Mouse (Mus musculus): Measurements from ENCODE around the gene Zfp420. TPM values are rescaled to one million over a fixed set of nuclear protein-coding genes. Genes with fewer than 3 reads are reported as not detected.
"Not testable (repeated sequence)": the region's sequence is repeated elsewhere in the genome, so short reads cannot be mapped to it uniquely, and the experiment has no call there.

Zfp420 gene
- polyA plus RNA-seq, 1 experiment from 2014 or later, result 12.5 TPM

DNA sequence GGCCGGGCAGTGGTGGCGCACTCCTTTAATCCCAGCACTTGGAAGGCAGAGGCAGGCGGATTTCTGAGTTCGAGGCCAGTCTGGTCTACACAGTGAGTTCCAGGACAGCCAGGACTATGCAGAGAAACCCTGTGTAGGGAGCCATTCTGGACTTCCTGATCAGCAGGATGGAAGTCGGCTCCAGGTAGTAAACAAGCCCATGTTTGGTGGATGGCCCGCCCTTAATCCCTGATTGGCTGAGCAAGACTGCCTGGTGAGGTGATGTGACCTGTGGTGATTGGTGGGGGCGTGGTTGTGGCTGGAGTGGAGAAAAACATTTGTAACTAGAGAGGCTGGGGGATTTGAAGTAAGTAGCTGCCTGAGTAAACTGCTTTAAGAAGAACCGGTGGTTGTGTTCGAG, 17.8 kb downstream of the Zfp420 start:
- ATAC-seq (ENCODE audit: insufficient number of reproducible peaks, low FRiP score, low TSS enrichment, low read depth); H3K27me3 ChIP-seq (ENCODE audit: control insufficient read depth, insufficient read depth, low read length); H3K4me2 ChIP-seq (ENCODE audit: low read depth, severe bottlenecking); H3K4me1 ChIP-seq (ENCODE audit: control insufficient read depth, insufficient read depth, low read length); H3K9ac ChIP-seq (ENCODE audit: low read length); H3K4me3 ChIP-seq (ENCODE audit: low read depth, low read length); H3K27ac ChIP-seq (replicated peaks; ENCODE audit: low read depth, low read length); DNase-seq (ENCODE audit: low spot score): not testable (repeated sequence)
- Histone ChIP-seq H3K9me3 (ENCODE audit: control insufficient read depth, low read length) (peaks cover 12% of the 10 kb centered on the region; the same call in 1 of the 2 replicates), H3K36me3 (ENCODE audit: control insufficient read depth, insufficient read depth, low read length) (peaks cover 20% of the 10 kb centered on the region)
- WGBS, result 90% methylated on average over 9 of the region's 9 CpGs

DNA sequence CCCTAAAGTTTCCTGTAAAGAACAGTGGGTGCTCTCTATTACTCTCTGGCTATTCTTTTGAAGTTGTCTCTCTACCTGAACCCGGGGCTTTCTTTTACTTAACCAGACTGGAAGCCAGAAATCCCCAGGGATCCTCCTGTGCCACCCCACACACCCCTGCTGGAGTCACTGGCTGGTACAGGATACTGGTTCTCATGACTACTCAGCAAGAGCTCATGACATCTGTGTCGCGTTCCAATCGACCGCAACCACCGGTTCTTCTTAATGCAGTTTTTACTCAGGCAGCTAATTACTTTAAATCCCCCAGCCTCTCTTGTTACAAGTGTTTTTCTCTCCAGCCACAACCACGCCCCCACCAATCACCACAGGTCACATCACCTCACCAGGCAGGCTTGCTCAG, 20.3 kb downstream of the Zfp420 start:
- WGBS, result 49% methylated on average over 7 of the region's 7 CpGs
- Histone ChIP-seq H3K27me3 (ENCODE audit: control insufficient read depth, insufficient read depth, low read length) (no peaks in the 10 kb centered on the region), H3K4me2 (ENCODE audit: low read depth, severe bottlenecking) (no peak overlapping the region), H3K4me3 (ENCODE audit: low read depth, low read length) (no peak overlapping the region), H3K36me3 (ENCODE audit: control insufficient read depth, insufficient read depth, low read length) (peaks cover 10% of the 10 kb centered on the region), H3K9me3 (ENCODE audit: control insufficient read depth, low read length) (peaks cover 3% of the 10 kb centered on the region; the same call in 1 of the 2 replicates), H3K9ac (ENCODE audit: low read length) (no peak overlapping the region), H3K27ac (replicated peaks; ENCODE audit: low read depth, low read length) (no peak overlapping the region), H3K4me1 (ENCODE audit: control insufficient read depth, insufficient read depth, low read length) (no peaks in the 10 kb centered on the region)
- no peak for DNase-seq (ENCODE audit: low spot score)
- ATAC-seq (ENCODE audit: insufficient number of reproducible peaks, low FRiP score, low TSS enrichment, low read depth), result no peak

DNA sequence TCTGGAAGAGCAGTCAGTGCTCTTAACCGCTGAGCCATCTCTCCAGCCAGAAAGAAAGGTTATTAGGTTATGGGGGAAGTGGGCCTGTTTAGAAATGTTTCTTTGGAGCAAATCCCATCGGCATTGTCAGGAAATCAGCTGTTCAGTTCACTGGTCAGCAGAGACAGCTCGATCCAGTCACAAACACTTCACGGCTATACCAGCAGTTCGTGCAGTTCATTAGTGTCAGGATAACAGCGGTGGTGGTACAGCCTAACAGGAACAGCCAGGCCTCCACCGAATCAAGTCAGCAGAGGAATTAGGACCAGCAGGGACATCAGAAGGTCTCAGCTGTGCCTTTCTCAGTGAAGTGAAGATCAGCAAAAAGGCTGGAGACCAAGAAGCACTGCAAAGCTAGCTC, 21.1 kb downstream of the Zfp420 start:
- Histone ChIP-seq H3K9me3 (ENCODE audit: control insufficient read depth, low read length) (no peaks in the 10 kb centered on the region; the same call in 1 of the 2 replicates), H3K4me2 (ENCODE audit: low read depth, severe bottlenecking) (no peak overlapping the region), H3K9ac (ENCODE audit: low read length) (no peak overlapping the region), H3K36me3 (ENCODE audit: control insufficient read depth, insufficient read depth, low read length) (peaks cover 2% of the 10 kb centered on the region; the same call in 1 of the 2 replicates), H3K27me3 (ENCODE audit: control insufficient read depth, insufficient read depth, low read length) (no peaks in the 10 kb centered on the region), H3K27ac (replicated peaks; ENCODE audit: low read depth, low read length) (no peak overlapping the region), H3K4me3 (ENCODE audit: low read depth, low read length) (no peak overlapping the region), H3K4me1 (ENCODE audit: control insufficient read depth, insufficient read depth, low read length) (no peaks in the 10 kb centered on the region)
- DNase-seq (ENCODE audit: low spot score), result no peak
- no peak for ATAC-seq (ENCODE audit: insufficient number of reproducible peaks, low FRiP score, low TSS enrichment, low read depth)
- 91% methylated on average over 7 of the region's 7 CpGs for WGBS

DNA sequence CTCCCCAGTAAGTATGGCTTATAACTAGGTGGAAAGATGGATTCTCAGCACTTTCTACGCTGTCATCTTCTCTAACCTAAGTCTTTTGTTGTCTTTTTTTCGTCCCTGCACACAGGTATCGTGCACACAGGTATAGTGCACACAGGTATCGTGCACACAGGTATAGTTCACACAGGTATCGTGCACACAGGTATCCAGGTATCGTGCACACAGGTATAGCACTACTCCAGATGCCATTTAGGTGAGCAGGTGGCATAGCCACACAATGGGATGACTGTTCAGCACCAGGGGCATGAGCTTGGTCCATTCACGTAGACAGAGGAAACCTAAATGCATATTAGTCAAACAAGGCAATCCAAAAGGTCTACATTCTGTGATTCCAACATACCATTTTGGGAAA, 30.7 kb downstream of the Zfp420 start:
- H3K36me3 ChIP-seq (ENCODE audit: control insufficient read depth, insufficient read depth, low read length), result peaks cover 28% of the 10 kb centered on the region
- no peak overlapping the region for H3K4me2 ChIP-seq (ENCODE audit: low read depth, severe bottlenecking)
- H3K4me1 ChIP-seq (ENCODE audit: control insufficient read depth, insufficient read depth, low read length), result no peaks in the 10 kb centered on the region
- no peak overlapping the region for H3K9ac ChIP-seq (ENCODE audit: low read length)
- WGBS, result 96% methylated on average over 7 of the region's 7 CpGs
- no peak overlapping the region for H3K4me3 ChIP-seq (ENCODE audit: low read depth, low read length)
- DNase-seq (ENCODE audit: low spot score), result no peak
- no peaks in the 10 kb centered on the region for H3K27me3 ChIP-seq (ENCODE audit: control insufficient read depth, insufficient read depth, low read length)
- ATAC-seq (ENCODE audit: insufficient number of reproducible peaks, low FRiP score, low TSS enrichment, low read depth), result no peak
- H3K27ac ChIP-seq (replicated peaks; ENCODE audit: low read depth, low read length), result no peak overlapping the region
- peaks cover 24% of the 10 kb centered on the region; the same call in 1 of the 2 replicates for H3K9me3 ChIP-seq (ENCODE audit: control insufficient read depth, low read length)

DNA sequence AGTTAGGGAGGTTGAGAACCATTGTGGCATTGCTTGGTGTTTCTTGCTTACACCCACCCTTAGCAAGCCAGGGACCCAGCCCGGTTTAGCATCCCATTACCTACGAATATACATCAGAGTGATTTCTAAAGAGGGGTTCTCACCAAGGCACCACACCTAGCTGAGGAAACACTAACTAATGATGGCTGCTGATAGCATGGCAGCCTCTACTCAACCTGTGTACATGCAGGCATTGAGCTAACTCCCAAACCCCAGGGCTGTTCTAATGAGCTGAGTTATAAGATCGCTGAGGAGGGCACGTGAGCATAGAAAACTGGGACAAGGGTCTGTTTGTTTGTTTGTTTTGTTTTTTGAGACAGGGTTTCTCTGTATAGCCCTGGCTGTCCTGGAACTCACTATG, 33.0 kb downstream of the Zfp420 start:
- Histone ChIP-seq H3K4me1 (ENCODE audit: control insufficient read depth, insufficient read depth, low read length) (no peaks in the 10 kb centered on the region), H3K4me2 (ENCODE audit: low read depth, severe bottlenecking) (no peak overlapping the region), H3K9ac (ENCODE audit: low read length) (no peak overlapping the region), H3K4me3 (ENCODE audit: low read depth, low read length) (no peak overlapping the region), H3K36me3 (ENCODE audit: control insufficient read depth, insufficient read depth, low read length) (peaks cover 40% of the 10 kb centered on the region), H3K27me3 (ENCODE audit: control insufficient read depth, insufficient read depth, low read length) (no peaks in the 10 kb centered on the region), H3K9me3 (ENCODE audit: control insufficient read depth, low read length) (peaks cover 24% of the 10 kb centered on the region; the same call in 1 of the 2 replicates), H3K27ac (replicated peaks; ENCODE audit: low read depth, low read length) (no peak overlapping the region)
- no peak for DNase-seq (ENCODE audit: low spot score)
- ATAC-seq (ENCODE audit: insufficient number of reproducible peaks, low FRiP score, low TSS enrichment, low read depth), result no peak
- over 99% methylated on average over 4 of the region's 4 CpGs for WGBS

DNA sequence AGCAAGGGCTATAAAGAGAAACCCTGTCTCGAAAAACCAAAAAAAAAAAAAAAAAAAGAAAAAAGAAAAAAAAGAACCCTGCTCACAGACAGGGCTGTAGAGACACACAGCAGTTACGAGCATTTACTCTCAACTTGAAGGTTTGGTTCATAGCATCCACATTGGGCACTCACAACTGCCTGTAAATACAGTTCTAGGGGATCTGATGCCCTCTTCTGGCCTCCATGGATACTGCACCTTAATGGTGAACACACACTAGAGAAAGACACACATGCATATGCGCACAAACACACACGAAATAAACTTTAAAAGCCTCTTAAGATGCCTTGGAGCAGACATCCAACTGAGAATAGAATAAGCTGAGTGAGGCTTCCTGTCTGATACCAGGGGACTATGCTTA, 38.6 kb downstream of the Zfp420 start:
- H3K27me3 ChIP-seq (ENCODE audit: control insufficient read depth, insufficient read depth, low read length), result no peaks in the 10 kb centered on the region
- ATAC-seq (ENCODE audit: insufficient number of reproducible peaks, low FRiP score, low TSS enrichment, low read depth) (no peak), DNase-seq (ENCODE audit: low spot score) (no peak)
- H3K36me3 ChIP-seq (ENCODE audit: control insufficient read depth, insufficient read depth, low read length), result peaks cover 48% of the 10 kb centered on the region
- no peak overlapping the region for H3K4me3 ChIP-seq (ENCODE audit: low read depth, low read length)
- 95% methylated on average over 4 of the region's 4 CpGs for WGBS
- H3K9me3 ChIP-seq (ENCODE audit: control insufficient read depth, low read length), result peaks cover 15% of the 10 kb centered on the region; the same call in 1 of the 2 replicates
- H3K9ac ChIP-seq (ENCODE audit: low read length), result no peak overlapping the region
- H3K27ac ChIP-seq (replicated peaks; ENCODE audit: low read depth, low read length), result no peak overlapping the region
- H3K4me1 ChIP-seq (ENCODE audit: control insufficient read depth, insufficient read depth, low read length), result no peaks in the 10 kb centered on the region
- no peak overlapping the region for H3K4me2 ChIP-seq (ENCODE audit: low read depth, severe bottlenecking)

DNA sequence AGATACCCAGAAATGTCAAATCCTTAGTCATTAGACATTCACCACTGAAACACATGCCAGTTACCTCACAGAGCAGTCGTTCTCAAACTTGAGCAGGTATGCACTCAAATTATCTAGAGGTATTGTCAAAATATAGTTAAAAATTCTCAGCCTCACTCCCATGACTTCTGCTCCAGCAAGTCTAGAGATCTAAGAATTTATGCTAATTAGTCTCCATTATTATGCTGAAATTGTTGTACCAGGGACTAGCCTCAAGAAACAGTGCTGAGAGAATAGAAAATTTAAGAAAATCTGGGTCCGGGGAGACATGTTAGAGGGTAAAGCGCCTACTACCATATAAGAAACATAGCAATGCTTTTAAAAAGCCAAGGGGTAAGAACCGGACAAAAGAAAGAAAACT, 44.3 kb downstream of the Zfp420 start:
- no peak overlapping the region for H3K27ac ChIP-seq (replicated peaks; ENCODE audit: low read depth, low read length)
- peaks cover 9% of the 10 kb centered on the region; the same call in 1 of the 2 replicates for H3K36me3 ChIP-seq (ENCODE audit: control insufficient read depth, insufficient read depth, low read length)
- ATAC-seq (ENCODE audit: insufficient number of reproducible peaks, low FRiP score, low TSS enrichment, low read depth) (no peak), DNase-seq (ENCODE audit: low spot score) (no peak)
- no peaks in the 10 kb centered on the region for H3K4me1 ChIP-seq (ENCODE audit: control insufficient read depth, insufficient read depth, low read length)
- no peak overlapping the region for H3K9ac ChIP-seq (ENCODE audit: low read length)
- H3K27me3 ChIP-seq (ENCODE audit: control insufficient read depth, insufficient read depth, low read length), result no peaks in the 10 kb centered on the region
- WGBS, result 94% methylated on average over 4 of the region's 4 CpGs
- H3K9me3 ChIP-seq (ENCODE audit: control insufficient read depth, low read length), result no peaks in the 10 kb centered on the region
- no peak overlapping the region for H3K4me2 ChIP-seq (ENCODE audit: low read depth, severe bottlenecking)
- no peak overlapping the region for H3K4me3 ChIP-seq (ENCODE audit: low read depth, low read length)

DNA sequence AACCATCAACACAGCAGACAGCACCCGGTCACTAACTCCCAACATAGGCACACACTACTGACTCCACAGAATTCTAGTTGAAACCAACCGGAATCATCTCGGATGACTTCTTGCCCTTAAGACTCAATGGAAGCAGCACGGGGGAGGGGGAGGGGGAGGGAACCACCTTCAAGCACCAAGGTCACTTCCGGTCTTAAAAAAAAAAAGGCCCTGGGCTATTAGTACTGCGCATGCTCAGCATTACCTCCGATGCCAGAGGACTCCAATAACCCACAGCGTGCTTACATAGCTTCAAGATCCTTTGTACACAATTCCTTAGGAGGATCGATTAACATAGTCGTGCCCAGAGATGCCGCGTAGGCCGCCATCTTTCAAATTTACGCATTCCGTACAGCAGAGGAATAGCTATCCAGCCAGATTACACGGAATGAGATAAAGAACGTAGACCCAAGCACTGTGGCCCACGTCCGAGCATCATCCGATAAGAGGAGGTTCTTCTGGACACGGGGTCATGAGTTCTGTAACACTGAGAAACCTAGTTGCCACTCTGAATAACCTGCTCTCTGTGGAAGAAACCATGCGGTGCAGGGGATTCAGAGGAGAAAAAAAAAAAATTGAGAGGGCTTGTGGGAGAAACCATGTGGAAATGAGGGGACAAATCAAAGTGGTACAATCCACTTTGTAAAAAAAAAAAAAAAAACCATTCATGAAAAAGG, 46.3 kb downstream of the Zfp420 start, which contains the start of gene Zfp27:
Gene Zfp27, minus strand, starts transcription at position 607 of the 716 bp plus-strand sequence.
- peak within 1 kb of the TSS; percentile 65 for H3K4me2 ChIP-seq (ENCODE audit: low read depth, severe bottlenecking)
- peak within 1 kb of the TSS; percentile 53 for H3K4me3 ChIP-seq (ENCODE audit: low read depth, low read length)
- H3K4me1 ChIP-seq (ENCODE audit: control insufficient read depth, insufficient read depth, low read length), result no peaks in the 10 kb centered on the region
- ATAC-seq (ENCODE audit: insufficient number of reproducible peaks, low FRiP score, low TSS enrichment, low read depth) (peak; percentile 73), DNase-seq (ENCODE audit: low spot score) (peak; percentile 81)
- WGBS, result under 1% methylated on average over 22 of the region's 22 CpGs
- peak within 1 kb of the TSS; percentile 69 for H3K9ac ChIP-seq (ENCODE audit: low read length)
- H3K36me3 ChIP-seq (ENCODE audit: control insufficient read depth, insufficient read depth, low read length), result peaks cover 4% of the 10 kb centered on the region; the same call in 1 of the 2 replicates
- peak within 1 kb of the TSS; percentile 93 for H3K27ac ChIP-seq (replicated peaks; ENCODE audit: low read depth, low read length)
- H3K27me3 ChIP-seq (ENCODE audit: control insufficient read depth, insufficient read depth, low read length), result no peaks in the 10 kb centered on the region
- H3K9me3 ChIP-seq (ENCODE audit: control insufficient read depth, low read length), result no peaks in the 10 kb centered on the region

All from limb, embryonic 11.5 days (tissue).